Mouse (Mus musculus) heart, adult 9 months (tissue): ENCODE measurements around the gene Nop58.
"Not testable (repeated sequence)": the region's sequence is repeated elsewhere in the genome, so short reads cannot be mapped to it uniquely, and the experiment has no call there.

Experiments
- DNase-seq, 2 experiments: peaks; one replicate each; pipeline ENCODE4 v3.0.0; 2022; ENCODE audit warnings: low spot score in 2 of 2

Nop58 gene

GRCm38 (mm10) chr1:59684819-59685755 is at the start of gene Nop58:
Gene Nop58 (plus strand): TSS chr1:59684971.
- peak; percentile 90 to 93 for DNase-seq

GRCm38 (mm10) chr1:59636349-59636748 is 48.4 kb upstream of the Nop58 start:
- no peak for DNase-seq

DNA sequence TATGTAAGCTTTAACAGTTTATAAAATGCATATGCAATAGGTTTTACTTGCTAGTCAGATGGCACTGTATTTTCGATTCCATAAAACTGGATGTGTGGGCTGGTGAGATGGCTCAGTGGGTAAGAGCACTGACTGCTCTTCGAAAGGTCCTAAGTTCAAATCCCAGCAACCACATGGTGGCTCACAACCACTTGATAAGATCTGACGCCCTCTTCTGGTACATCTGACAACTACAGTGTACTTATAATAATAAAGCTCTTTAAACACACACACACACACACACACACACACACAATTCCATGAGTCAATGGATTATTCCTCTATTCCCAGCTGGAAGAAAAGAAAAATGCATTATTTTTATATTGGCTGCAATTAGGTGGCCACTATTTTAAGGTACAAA is 46.4 kb upstream of the Nop58 start:
- no peak for DNase-seq

DNA sequence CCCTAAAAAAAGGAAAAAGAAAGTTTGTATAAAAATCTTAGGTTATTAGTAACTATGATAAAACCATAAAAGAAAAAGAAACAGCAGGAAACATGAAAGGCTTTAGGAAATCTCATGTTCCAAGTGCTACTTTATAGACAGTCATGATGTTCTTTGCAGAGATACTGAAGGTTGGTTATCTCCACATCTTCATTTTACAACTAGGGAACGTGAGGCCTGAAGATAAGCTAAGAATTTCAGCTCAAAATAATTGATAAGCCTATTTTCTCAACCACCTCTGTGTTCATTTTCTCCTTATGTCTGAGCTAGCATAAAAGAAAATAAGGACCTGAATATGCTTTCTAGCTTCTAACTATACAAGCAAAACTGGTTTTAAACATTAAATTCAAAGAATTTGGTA is 42.3 kb upstream of the Nop58 start:
- no peak for DNase-seq

GRCm38 (mm10) chr1:59646502-59646901 is 38.3 kb upstream of the Nop58 start:
- not testable (repeated sequence) for DNase-seq

DNA sequence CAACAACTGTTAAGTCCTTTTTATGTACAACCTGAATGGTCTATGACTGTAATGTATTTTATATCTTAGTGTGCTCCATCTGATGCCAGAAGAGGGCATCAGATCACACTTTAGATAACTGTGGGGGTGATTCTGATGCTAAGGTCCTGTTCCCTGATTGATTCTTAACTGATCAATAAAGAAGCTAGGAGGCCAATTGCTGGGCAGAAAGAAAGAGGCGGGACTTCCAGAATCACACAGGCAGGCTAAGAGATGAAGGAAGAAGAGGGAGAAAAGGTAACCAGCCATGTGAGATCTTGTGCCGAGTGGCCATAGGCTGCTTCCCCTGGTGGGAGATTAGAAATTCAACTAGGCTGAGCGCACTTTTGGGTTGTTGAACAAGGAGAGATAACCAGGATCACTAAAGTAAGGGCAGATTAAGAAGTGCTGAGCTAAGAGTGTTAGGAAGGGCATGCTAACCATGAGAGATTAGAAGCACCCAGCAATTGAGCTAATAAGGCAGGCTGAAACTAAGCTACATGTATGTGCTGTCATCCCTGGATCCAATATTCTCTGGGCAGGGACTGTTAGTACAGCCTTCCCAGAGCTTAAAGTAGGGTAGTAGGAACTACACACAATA is 33.5 kb upstream of the Nop58 start:
- no peak for DNase-seq

GRCm38 (mm10) chr1:59653243-59653911 is 31.4 kb upstream of the Nop58 start:
- no peak for DNase-seq

DNA sequence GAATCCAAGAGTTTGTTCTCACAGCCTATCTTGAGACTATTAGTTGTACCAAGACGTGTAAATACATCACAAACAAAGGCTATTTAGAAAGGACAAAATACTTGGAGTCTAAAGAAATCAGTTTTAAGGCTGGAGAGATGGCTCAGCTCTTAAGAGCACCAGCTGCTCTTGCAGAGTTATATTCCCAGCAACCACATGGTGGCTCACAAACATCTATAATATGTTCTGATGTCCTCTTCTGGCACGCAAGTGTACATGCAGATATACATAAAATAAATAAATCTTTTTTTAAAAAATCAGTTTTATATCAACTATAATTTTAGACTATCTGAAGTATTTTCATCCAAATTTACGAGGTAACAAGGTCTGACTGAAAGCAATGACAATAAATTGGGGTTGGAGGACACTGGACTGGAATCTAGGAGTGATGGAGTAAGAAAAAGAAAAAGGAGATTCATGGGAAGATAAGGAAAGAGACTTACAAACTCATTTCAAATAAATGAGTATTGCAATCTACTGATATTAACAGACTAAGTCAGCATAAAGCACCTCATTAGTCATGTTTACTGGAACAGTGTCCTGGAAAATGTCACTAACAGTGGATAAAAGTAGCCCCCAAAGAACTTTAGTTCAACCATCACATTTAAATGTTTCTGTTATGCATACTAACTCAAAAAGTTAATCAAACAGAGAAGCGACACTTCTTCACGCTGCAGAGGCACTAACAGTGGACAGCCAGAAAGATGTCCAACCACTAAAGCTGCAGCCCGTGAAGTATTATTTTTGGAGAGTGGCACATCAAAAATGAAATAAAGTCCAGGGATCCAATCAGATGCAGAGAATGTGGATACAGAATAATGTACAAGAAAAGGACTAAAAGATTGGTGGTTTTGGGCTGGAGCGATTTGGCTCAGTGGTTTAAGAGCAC is 28.3 kb upstream of the Nop58 start:
- no peak for DNase-seq

GRCm38 (mm10) chr1:59663456-59664135 is 21.2 kb upstream of the Nop58 start:
- DNase-seq = no peak

- no peak for DNase-seq
Measured at GRCm38 (mm10) chr1:59668871-59669270, 15.9 kb upstream of the Nop58 start.

GRCm38 (mm10) chr1:59669962-59670630 is 14.7 kb upstream of the Nop58 start:
- DNase-seq = peak; percentile 28 to 59

DNA sequence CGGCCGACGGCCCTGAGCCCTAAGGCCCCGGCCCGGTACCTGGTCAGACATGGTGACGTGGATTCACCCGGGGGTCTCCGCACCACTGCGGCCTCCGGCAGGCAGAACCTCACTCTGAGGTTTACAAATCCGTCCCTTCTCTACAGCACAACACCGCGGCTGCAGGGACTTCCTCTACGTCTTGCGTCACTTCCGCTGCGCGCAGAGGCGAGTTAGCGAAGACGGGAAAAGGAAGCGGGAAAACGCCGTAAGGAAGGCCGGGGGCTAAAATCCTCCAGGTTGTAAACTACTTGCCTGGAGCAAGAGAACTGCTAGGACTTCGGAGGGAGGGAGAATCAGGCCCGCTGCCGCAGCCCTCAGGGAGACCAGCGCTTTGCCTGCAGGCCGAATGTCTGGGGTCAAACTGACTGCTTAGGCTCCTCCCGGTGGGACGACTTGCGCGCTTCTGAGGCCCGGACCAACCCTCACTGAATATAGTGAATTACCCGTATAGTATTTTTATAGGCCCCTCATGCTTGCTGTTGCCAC is 14.1 kb upstream of the Nop58 start, which contains the start of gene Sumo1:
Gene Sumo1 (minus strand): TSS at position 194 of the 528 bp plus-strand sequence.
- peak; percentile 88 to 91 for DNase-seq

DNA sequence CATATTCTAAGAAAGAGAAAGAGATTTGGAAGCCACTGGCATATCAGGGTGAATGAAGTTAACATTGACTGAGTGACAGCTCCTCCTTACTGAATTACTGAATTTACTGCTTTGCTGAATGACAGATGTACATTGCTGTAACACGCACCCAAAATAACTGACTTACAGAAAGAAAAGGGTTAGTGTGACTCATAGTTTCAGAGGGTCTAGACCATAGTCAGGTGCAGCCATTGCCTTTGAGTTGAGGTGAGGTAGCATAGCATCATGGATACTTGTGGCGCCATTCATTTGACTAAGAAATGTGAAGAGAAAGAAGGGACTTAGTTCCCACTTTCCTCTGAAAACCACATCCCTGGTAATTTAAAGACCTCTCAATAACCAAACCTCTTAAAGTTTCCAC is 11.1 kb upstream of the Nop58 start:
- no peak for DNase-seq

GRCm38 (mm10) chr1:59683926-59684818 is 599 bp upstream of the Nop58 start:
- peak in 1 of 2 experiments; percentile 39 for DNase-seq

- DNase-seq = no peak
Measured at GRCm38 (mm10) chr1:59687493-59687892, 2.7 kb downstream of the Nop58 start.

DNA sequence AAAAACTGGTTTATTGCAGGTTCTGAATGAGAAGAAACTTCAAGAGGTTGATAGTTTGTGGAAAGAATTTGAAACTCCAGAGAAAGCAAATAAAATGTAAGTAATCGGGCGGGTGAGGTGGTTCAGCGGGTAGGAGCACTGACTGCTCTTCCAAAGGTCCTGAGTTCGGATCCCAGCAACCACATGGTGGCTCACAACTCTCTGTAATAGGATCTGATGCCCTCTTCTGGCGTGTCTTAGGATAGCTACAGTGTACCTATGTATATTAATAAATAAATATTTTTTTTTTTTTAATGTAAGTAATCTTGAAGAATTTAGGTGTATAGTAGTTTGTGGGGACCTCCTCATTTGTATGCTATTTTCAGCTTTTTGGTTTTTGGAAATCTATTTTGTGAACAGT is 5.7 kb downstream of the Nop58 start:
- no peak for DNase-seq

GRCm38 (mm10) chr1:59697751-59698150 is 13.0 kb downstream of the Nop58 start:
- DNase-seq = no peak

DNA sequence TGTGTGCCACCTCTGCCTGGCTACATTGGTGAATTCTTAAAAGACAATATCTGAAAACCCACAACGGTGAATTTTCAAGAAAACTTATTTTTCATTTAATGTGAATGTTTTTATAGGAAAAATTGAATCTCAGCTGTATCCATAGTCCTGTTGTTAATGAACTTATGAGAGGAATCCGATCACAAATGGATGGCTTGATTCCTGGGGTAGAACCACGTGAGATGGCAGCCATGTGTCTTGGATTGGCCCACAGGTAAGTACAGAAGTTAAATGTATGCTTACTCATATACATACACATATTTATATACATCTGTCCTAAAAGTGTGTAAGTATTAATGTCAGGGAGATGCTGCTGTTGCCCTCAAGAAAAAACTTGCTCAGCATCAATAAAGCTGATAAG is 13.4 kb downstream of the Nop58 start:
- DNase-seq = no peak

GRCm38 (mm10) chr1:59701766-59702165 is 17.0 kb downstream of the Nop58 start:
- no peak for DNase-seq
